Mouse (Mus musculus): Measurements from ENCODE around the gene Map3k14. TPM values are rescaled to one million over a fixed set of nuclear protein-coding genes. Genes with fewer than 3 reads are reported as not detected.
"Not testable (repeated sequence)": the region's sequence is repeated elsewhere in the genome, so short reads cannot be mapped to it uniquely, and the experiment has no call there.

The Map3k14 gene
- total RNA-seq, 2 experiments from 2014 or later: 3.2 to 4.0 TPM

DNA sequence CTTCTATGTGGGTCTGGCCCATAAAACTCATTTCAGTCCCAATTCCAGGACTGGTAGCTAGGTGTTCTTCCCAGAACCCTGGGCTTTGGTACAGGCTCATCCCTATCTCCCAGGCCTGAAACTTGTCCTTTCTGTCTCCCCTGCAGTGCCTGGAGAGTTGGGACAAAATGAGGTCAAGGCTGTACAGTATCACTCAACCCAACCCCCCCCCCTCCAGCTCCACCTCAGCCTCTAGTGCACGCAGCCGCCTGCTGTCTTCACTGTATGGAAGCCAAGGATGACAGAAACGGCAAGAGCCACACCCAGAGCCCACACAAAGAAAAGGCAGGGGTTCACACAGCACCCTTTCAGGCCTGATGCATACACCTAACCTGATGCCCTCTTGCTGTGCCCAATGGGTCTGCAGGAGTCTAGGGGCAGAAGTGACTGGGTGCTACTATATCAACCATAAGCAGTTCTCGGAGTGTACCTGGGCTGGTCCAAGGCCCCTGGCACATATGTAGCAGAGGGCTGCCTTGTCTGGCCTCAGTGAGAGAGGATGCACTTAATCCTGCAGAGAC lies 20.5 kb downstream of the Map3k14 start:
- no peak for DNase-seq (ENCODE audit: low spot score)

DNA sequence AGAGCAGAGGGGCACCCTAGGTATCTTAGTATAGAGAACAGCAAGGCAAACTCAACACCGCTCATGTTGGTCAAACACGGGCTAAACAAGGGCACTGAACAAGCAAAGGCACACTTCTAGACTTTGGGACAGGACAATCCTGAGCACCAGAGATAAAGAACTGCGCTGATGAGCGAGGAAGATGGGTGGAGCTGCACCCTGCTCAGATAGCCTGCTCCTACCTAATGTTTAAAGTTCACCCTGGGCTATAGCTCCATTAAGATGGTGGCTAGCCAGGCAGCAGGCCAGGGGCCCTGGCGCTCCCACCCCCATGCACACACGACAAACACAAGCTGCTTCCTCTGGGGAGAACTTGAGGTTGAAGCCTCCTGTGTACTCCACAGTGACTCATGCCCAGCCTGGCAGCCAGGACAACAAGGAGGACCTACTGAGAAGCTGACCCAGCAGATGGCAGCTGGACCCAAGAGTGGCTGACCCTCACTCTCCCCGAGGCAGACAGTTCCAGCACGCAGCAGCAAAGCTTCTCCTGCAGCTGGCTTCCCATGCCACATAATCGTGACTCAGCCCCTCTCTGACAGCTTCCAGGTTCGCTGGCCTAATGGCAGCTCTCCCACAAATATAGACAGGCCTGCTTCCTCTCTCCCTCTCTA lies 21.1 kb downstream of the Map3k14 start:
- peak; percentile 61 for DNase-seq (ENCODE audit: low spot score)

DNA sequence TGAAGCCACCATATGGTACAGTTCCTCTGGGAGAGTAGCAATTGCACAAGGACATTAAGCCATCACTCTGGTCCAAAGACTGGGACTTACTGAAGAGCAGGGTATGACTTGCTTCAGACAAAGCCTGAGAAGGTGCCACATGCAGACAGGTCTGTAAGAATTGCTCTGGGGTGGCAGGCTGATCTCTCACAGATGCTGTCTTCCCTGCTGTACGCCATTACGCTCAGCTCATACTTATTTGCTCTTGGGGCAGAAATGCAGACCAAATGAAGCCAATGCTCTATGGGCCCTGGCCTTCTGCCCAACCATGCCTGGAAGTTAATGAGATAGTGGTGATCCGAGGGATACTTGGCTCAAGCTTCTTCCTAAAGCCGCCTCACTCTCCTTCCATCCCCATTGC lies 22.4 kb downstream of the Map3k14 start:
- no peak for DNase-seq (ENCODE audit: low spot score)

DNA sequence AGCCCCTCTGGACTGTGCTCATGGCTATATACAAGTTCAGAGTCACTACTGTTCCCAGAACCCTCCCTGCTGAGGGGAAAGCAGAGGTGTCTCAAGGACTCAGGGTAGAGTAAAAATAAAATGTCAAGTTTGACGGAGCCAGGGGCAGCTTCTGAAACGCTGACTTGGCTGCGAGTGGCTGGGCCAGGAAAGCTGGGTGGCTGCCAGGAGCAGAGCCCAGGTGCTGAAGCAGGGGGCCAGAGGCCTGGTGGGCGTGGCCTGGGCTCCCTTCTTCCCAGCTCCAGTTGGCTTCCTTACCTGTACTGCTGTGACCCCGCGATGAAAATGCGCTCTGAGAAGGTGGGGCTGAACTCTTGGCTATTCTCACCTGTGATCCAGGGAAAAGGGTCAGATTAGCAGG lies 26.5 kb downstream of the Map3k14 start:
- DNase-seq (ENCODE audit: low spot score): peak; percentile 78

DNA sequence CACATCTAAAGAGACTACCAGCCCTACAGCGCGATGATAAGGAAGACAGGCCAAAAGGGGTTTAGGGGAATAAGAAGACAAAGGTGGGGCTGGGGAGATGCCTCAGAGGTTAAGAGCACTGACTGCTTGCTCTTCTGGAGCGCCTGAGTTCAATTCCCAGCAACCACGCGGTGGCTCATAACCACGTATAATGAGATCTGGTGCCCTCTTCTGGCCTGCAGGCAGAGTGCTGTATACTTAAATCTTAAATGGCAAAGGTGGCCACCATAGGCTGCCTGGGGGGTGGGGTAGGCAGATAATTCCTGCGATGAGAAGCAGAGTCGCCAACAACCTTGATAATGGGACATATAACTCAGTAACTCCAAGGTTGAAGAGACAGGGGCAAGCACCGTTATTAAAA lies 29.5 kb downstream of the Map3k14 start:
- DNase-seq (ENCODE audit: low spot score): no peak

DNA sequence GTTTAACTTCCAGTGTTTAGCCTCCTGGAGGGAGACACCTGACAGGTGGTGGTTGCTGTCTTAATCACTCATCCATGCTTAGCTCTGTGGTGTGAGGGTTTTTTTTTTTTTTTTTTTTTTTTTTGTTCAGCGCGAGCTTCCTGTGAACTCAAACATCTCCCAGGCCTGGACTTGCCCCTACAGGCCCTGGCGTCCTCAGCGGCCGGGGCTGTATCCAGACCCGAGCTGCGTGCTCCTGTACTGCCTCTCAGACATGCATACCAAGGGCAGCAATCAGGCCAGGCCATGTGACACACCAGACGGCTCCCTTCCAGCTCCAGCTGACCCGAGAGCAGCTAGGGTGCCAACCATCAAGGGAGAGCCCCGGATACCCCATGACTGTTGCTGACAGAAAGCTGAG lies 30.4 kb downstream of the Map3k14 start:
- DNase-seq (ENCODE audit: low spot score): peak; percentile 50

DNA sequence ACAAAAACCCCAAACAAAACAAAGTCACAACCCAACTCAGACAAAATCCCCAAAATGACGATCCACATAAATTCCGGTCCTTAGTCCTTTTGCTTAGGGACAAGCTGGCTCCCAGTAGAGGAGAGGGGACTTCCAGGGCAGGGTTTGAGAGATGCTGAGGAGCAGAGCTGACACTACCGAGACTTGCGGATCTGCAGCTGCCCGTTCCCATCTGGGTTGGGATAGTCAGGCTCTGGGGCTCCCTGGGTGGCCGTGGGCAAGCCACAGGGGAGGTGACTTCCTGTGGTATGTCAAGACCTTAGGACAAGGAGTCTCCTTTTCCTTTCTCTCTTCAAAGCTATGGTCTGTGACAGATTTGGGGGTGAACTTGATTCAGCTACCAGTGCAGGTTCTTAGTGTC lies 30.8 kb downstream of the Map3k14 start:
- DNase-seq (ENCODE audit: low spot score): no peak

DNA sequence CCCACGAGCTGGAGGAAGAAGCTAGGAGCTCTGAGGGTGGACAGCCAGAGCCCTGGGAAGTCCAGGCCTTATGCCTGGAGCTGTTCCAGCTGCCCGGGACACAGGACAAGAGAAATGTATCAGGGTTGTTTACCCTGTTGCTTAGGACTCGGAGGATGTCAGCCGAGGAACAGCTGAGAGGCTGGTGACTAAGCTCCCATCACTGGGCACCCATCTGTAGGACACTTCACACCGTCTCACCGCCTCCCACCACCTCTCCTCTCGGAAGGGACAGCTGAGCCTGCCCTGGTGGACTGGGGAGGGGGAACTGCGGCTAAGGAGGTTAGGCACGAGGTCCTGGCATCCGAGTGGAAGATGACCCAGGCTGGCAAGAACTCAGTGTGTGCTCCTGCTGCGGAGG lies 31.6 kb downstream of the Map3k14 start:
- DNase-seq (ENCODE audit: low spot score): peak; percentile 83

DNA sequence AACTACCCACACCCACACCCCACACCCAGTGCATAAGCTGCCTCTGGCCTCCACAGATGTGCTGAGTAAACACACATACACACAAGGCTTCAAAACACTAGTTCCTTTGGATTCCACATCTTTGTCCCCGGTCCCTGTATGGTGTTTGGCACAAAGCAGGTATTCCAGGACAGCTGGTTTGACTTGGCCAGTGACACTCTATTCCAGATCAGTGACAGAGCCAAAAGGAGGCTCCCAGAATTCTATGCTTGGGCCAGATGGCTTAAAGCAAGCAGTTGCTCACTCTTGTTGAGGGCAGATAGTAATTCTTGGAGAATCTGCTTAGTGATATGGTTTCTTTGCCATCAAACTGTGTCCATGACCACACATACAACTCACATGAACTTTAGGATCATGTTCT lies 32.8 kb downstream of the Map3k14 start:
- peak; percentile 38 for DNase-seq (ENCODE audit: low spot score)

DNA sequence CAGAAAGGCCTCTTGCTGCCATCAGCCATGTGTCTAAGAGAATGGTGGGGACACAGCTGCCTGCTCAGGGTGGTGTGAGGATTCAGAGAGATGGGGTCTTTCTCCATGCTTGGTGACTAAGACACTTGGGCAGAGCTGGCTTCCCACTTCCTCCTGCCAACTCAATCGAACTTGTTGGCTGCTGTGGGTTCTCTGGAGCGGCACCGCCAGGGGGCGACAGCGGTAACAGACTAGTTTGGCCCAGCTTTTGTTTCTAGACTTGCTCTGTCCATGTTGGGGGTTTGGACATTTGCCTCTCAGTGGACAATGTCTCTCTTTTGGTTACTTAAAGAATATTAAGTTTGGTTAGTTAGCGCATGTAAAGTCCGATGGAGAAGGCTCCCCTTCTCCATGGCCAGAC lies 34.3 kb downstream of the Map3k14 start:
- peak; percentile 86 for DNase-seq (ENCODE audit: low spot score)

DNA sequence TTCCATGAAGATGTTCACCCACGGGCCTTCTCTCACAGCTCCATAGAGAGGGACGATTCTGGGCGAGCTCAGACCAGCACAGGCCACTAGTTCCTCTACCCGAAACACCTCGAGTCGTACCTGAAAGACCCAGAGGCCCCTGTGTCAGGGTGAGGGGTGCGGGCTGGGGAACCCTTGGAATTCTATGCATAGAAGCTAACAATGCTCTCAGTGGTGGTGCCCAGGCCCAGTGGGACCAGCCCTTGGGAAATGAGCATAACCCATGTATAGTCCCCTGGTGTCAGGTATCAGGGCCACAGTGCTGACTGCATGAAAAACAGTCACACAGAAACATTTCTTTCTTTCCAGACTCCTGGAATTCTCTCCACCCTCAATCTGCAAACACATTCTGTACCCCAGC lies 35.9 kb downstream of the Map3k14 start:
- no peak for DNase-seq (ENCODE audit: low spot score)

DNA sequence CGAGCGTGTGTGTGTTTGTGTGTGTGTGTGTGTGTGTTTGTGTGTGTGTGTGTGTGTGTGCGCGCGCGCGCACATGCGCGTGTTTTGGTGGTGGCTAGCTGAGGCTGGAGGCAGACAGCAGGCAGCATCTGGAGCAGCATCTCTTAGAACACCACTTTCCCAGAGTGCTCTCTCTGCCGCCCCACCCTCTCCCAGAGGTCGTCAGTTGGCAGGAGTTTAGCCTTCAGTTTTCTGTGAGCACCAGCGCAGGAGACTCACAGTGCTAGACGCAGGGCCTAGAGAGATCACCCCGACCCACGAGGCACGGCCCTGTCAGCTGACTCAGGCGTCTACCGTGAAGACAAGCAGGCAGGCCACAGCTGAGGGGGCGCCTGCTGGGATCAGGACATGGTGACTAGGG lies 36.6 kb downstream of the Map3k14 start:
- peak; percentile 78 for DNase-seq (ENCODE audit: low spot score)

DNA sequence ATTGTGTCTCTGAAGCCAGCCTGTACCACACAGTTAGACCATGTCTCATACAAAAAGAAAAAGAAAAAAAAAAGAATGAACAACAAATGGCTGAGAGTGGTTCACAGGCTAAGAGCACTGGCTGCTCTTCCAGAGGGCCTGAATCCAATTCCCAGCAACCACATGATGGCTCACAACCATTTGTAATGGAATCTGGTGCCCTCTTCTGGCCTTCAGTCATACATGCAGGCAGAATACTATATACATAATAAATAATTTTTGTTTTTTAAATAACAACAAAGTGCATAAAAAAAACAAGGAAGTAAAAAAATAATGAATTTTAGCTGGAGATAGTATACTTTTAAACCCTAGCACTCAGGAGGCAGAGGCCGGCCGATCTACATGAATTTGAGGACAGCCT lies 37.7 kb downstream of the Map3k14 start:
- DNase-seq (ENCODE audit: low spot score): no peak

DNA sequence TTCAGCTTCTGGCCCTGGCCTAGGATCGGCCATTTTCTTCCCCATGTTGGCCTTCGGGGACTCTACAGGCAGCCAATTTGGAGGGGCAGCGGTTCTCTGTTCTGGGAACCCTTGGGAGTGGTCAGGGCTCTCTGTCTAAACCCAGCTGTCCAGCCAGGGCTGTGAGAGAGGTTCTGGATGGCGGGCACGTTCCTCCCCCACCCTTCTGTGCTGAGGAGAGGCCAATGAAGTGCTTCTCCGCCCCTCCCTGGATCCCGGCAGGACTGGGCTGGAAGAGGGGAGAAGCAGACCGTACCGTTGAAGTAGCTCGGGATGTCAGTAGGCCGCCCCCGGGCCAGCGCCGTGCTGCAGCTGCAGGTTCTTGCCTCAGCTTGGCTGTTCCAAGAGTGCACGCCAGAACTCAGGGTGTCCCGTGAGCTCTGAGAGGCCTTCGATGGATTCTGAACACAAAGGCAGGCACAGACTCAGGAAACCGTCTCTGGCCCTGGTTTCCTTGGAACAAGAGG lies 43.3 kb downstream of the Map3k14 start:
- peak; percentile 66 for DNase-seq (ENCODE audit: low spot score)

DNA sequence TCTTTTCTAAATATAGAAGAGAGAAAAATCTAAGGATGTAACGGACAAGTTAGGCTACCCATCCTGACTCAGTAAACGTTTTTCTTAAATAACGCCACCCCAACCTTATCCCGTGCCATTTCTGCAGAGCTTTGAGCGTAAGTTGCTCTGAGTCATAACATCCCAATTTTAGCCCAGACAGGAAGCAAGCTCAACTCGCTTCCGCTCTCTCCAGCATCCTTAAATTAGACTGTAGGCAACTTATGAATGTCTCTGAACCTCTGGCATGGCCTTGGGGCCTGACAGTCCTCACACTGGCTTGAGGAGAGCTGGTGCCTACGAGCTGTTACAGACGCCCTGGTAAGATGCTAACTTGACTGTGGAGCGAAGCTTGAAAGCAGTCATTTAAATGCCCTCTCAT lies 43.8 kb downstream of the Map3k14 start:
- DNase-seq (ENCODE audit: low spot score): no peak

DNA sequence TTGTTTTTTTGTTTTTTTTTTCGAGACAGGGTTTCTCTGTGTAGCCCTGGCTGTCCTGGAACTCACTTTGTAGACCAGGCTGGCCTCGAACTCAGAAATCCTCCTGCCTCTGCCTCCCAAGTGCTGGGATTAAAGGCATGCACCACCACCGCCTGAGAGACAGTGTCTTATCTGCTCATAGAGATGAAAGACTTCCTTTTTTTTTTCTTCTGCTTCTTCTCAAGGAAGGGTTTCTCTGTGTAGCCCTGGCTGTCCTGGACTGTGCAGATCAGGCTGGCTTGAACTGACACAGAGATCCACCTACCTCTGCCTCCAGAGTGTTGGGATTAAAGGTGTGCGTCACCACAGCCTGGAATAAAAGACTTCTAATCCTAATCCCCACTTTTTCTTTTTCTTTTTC lies 44.6 kb downstream of the Map3k14 start:
- not testable (repeated sequence) for DNase-seq (ENCODE audit: low spot score)

DNA sequence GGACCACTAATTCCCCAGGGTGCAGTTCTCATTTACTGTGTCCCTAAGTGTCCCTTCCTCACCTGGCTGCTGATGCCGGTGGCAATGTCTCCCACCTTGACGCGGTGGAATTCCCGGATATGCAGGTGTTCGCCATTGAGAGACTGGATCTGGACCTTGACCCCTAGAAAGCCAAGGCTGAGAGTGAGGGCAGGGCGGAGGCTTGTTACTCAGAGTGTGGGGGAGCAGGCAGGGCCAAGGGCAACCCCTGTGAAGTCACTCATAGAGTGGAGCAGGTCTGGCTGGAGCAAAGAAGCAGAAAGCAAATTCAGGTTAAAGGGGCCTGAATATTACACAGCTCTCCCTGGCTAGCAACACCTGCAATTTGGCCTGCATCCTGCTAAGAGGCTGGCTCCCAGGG lies 45.8 kb downstream of the Map3k14 start:
- no peak for DNase-seq (ENCODE audit: low spot score)

DNA sequence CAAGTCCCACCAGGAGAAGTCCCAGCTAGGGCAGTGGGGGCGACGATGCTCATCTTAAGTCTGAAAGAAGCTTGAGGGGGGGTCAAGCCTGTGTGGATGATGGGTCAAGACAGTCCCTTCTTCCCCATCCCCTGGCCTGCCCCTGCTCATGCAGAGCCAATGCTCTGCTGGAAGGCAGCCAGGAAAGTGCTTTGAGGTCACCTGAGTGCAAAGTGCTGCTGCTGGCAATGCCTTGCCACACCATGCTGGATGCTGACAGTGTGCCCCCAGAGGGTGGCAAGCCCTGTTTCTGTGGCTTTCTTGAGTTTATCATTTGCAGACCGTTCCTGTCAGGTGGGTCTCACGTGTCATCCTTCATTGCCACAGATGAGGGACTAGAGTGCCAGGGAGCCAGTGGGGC lies 47.3 kb downstream of the Map3k14 start:
- DNase-seq (ENCODE audit: low spot score): no peak

DNA sequence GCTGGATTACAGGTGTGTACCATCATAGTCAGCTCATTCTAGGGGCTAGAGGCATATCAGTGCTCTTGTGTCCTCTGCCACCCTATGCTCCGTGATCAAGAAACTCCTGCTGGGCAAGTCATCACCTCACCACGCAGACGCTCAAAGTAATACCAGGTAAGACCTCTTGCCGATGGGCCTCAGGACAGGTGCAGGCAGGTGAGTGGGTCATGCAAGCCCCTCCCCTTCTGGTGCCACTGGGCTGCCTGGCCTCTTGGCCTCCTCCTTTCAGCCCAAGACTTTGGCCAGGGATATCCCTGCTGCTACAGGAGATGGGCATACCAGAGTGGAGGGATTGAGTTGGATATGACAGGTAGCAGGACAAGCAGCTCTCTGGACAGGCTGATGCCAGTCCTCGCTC lies 48.0 kb downstream of the Map3k14 start:
- DNase-seq (ENCODE audit: low spot score): no peak

DNA sequence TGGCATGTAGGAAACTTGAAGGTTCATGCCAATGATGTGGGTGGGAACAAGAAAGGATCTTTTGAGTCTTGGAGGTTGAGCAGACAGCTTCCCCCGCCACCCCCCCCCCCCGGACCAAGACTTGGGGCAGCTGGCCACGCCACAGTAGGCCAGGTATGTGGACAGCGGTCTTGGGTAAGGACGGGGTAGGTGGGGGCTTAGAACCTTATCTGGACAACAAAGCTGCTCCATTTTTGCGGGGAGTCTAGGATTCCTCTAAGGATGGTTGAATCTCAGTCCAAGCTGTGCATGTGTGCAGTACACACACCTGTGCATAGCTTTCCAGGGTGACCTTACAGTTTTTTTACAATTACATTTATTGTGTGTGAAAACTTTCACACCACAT lies 48.8 kb downstream of the Map3k14 start:
- no peak for DNase-seq (ENCODE audit: low spot score)

DNA sequence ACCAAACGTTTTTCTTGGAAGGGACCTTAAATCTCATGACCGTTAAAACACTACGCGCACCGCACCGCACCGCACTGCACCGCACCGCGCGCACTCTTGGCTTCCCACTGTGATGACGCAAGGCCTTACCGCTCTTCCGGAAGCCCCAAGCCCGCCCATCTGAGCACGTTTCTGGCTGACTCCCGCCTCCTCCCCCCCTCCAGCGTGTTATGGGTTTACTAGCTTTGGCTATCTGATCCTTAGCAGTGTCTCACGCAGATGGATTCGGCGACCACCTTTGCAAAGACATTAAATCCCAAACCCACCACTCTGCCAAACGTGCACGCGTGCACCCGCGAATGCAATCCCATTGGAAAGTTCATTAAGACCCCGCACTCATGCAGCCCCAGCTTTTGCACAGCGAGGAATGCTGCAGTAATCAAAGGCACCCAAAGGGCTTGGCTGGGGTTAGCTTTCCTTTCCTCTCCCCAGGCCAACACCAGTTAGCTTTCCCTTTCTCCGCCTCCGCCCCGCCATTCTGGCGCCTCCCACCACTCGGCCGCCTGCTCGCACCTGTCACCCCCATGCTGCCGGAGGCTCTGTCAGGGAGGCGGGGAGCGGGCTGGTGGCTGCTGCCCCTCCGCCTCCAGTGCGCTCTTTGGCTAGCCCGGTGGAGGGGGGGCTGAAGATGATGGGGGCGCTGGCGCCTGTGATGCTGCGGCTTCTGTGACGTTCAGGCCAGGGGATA lies 49.3 kb downstream of the Map3k14 start, which contains the start of gene Spata32:
TSS of gene Spata32 (minus strand) at position 643 of the 727 bp plus-strand sequence.
- DNase-seq (ENCODE audit: low spot score): peak; percentile 47

DNA sequence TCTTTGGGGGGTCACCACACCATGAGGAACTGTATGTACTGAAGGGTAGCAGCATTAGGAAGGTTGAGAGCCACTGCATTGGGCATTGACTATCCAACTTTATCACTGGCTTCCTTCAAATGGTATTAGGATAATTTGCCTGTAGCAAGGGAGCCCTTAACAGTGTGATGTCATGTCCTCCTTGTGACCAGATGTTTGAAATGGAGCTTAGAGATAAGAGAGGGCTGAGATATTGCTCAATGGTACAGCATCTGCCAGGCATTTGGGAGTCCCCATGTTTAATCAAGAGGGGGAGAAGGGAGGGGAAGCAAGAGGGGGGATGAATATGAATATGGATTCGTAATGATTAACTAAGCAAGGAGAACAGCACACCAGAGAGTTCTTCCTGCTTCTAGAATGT lies 51.9 kb downstream of the Map3k14 start:
- DNase-seq (ENCODE audit: low spot score): no peak

DNA sequence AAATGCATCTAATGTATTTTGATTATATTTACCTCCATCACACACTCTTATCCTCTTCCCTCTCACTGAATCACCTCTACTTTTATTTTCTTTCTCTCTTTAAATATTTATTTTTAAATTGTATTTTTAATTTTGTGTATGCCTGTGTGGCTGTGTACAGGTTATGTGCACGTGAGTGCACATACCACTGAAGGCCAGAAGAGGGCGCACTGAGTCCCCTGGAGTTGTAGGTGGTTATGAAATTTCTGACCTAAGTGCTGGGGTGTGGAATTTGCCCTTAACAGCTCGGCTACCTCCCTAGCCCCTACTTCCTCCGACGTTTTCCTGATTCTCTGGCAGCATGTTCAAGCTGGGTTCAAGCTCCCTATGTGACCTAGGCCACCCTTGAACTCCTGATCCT lies 53.6 kb downstream of the Map3k14 start:
- DNase-seq (ENCODE audit: low spot score): no peak
